Mouse (Mus musculus) small intestine, adult 2 months (tissue): ENCODE measurements around the gene H2-DMa. TPM values are rescaled to one million over a fixed set of nuclear protein-coding genes. Genes with fewer than 3 reads are reported as not detected.
A peak's percentile ranks its signal among the peaks of the same experiment; 100 is the strongest.

ENCODE experiments used
- H3K27ac ChIP-seq: fragments of 200-500 bp; 2 replicates; pipeline ENCODE4 v1.5.1; 2012; ENCODE audit warnings: low read depth, low read length, control low read depth, inconsistent platforms; ENCODE audit not compliant: insufficient read depth
- H3K27me3 ChIP-seq: fragments of 200-500 bp; 2 replicates; pipeline ENCODE4 v1.6.1; 2012; ENCODE audit warnings: mild to moderate bottlenecking, moderate library complexity, low read length, inconsistent platforms; ENCODE audit not compliant: control insufficient read depth, insufficient read depth
- H3K36me3 ChIP-seq: fragments of 200-500 bp; 2 replicates; pipeline ENCODE4 v1.6.1; 2012; ENCODE audit warnings: mild to moderate bottlenecking, low read length, control low read depth, inconsistent platforms; ENCODE audit not compliant: control insufficient read depth, insufficient read depth
- H3K4me1 ChIP-seq: fragments of 200-500 bp; 2 replicates; pipeline ENCODE4 v1.6.1; 2012; ENCODE audit warnings: low read length, inconsistent platforms, mixed read lengths; ENCODE audit not compliant: control insufficient read depth, insufficient read depth, insufficient read length
- H3K4me3 ChIP-seq: fragments of 200-500 bp; 2 replicates; pipeline ENCODE4 v1.5.1; 2012; ENCODE audit warnings: low read depth, mild to moderate bottlenecking, control low read depth, inconsistent platforms, low read length, moderate library complexity
- CTCF ChIP-seq: fragments of 200-500 bp; IDR thresholded peaks from 2 replicates; pipeline ENCODE4 v1.5.1; 2012; ENCODE audit warnings: low read depth, mild to moderate bottlenecking, control low read depth, inconsistent platforms, low read length, moderate library complexity, mixed read lengths; ENCODE audit not compliant: insufficient replicate concordance, insufficient read length; ENCODE audit errors: extremely low read depth
- POLR2A ChIP-seq: fragments of 200-500 bp; IDR thresholded peaks from 2 replicates; pipeline ENCODE4 v1.6.1; 2012; ENCODE audit warnings: low read depth, mild to moderate bottlenecking, control low read depth, inconsistent platforms, low read length, moderate library complexity
- WGBS: fragments of 180-500 bp; shearing (Covaris S2); methylation state at CpG from one replicate; pipeline ENCODE4 v1.1.7; 2018; 5-methylcytosine and 5-hydroxymethylcytosine counted together
- polyA plus RNA-seq: library from polyadenylated mRNA; depleted of rRNA; stranded (reverse); fragments of >200 nt; gene quantifications from 2 replicates; pipeline ENCODE4 v1.2.3, GENCODE M21; 2012; rRNA removed

H2-DMa gene
- polyA plus RNA-seq, 1 experiment, result 169 TPM

GRCm38 (mm10) chr17:34188010-34188409, 68.7 kb downstream of the H2-DMa start:
- peak overlapping the region; percentile 97 for H3K27ac ChIP-seq
- WGBS, result 2% methylated on average over 20 of the region's 20 CpGs
- TF ChIP-seq POLR2A (peak; percentile 46; the same call in 1 of the 2 replicates), CTCF (no peak)

More at GRCm38 (mm10) chr17:34188010-34188409, 68.7 kb downstream of the H2-DMa start:
- Histone ChIP-seq H3K36me3 (peaks cover 42% of the 10 kb centered on the region), H3K4me3 (peak overlapping the region; percentile 78), H3K27me3 (no peaks in the 10 kb centered on the region), H3K4me1 (peaks cover 37% of the 10 kb centered on the region)

Other genes with a start within 250 kb of the H2-DMa start
- gene Gm7029, start 245.7 kb upstream of the H2-DMa start, polyA plus RNA-seq, result not detected in 2 replicates
- 3.9 and 7.5 TPM in 2 replicates for gene Kifc1, start 228.9 kb upstream of the H2-DMa start, polyA plus RNA-seq
- gene Platr17, start 214.4 kb upstream of the H2-DMa start, polyA plus RNA-seq, result not detected in 2 replicates
- gene Daxx, start 210.1 kb upstream of the H2-DMa start, polyA plus RNA-seq, result 20.7 and 48.6 TPM in 2 replicates
- 151 and 367 TPM in 2 replicates for gene Tapbp, start 203.6 kb upstream of the H2-DMa start, polyA plus RNA-seq
- 64.1 and 134 TPM in 2 replicates for gene Zbtb22, start 203.6 kb upstream of the H2-DMa start, polyA plus RNA-seq
- 45.3 and 60.7 TPM in 2 replicates for gene Rgl2, start 190.0 kb upstream of the H2-DMa start, polyA plus RNA-seq
- 9.3 and 19.4 TPM in 2 replicates for gene Pfdn6, start 179.2 kb upstream of the H2-DMa start, polyA plus RNA-seq
- gene Wdr46, start 178.9 kb upstream of the H2-DMa start, polyA plus RNA-seq, result 10.0 and 12.4 TPM in 2 replicates
- gene B3galt4, start 168.1 kb upstream of the H2-DMa start, polyA plus RNA-seq, result 14.8 and 24.6 TPM in 2 replicates
- 28.4 and 52.3 TPM in 2 replicates for gene Vps52, start 163.7 kb upstream of the H2-DMa start, polyA plus RNA-seq
- 509 and 766 TPM in 2 replicates for gene Rps18, start 163.5 kb upstream of the H2-DMa start, polyA plus RNA-seq
- gene H2-K1, start 119.2 kb upstream of the H2-DMa start, polyA plus RNA-seq, result 2,533 and 6,705 TPM in 2 replicates
- 15.5 and 29.9 TPM in 2 replicates for gene Ring1, start 94.9 kb upstream of the H2-DMa start, polyA plus RNA-seq
- 52.4 and 75.8 TPM in 2 replicates for gene H2-Ke6, start 91.5 kb upstream of the H2-DMa start, polyA plus RNA-seq
- 81.5 and 119 TPM in 2 replicates for gene Slc39a7, start 87.9 kb upstream of the H2-DMa start, polyA plus RNA-seq
- 26.3 and 64.2 TPM in 2 replicates for gene Rxrb, start 87.7 kb upstream of the H2-DMa start, polyA plus RNA-seq
- gene Col11a2, start 80.1 kb upstream of the H2-DMa start, polyA plus RNA-seq, result 0.90 and 2.4 TPM in 2 replicates
- gene H2-Oa, start 27.2 kb upstream of the H2-DMa start, polyA plus RNA-seq, result 7.2 and 16.6 TPM in 2 replicates
- 41.2 and 73.1 TPM in 2 replicates for gene Brd2, start 3.1 kb downstream of the H2-DMa start, polyA plus RNA-seq
- gene H2-DMb2, start 23.8 kb downstream of the H2-DMa start, polyA plus RNA-seq, result 12.7 and 25.4 TPM in 2 replicates
- gene H2-DMb1, start 33.5 kb downstream of the H2-DMa start, polyA plus RNA-seq, result 39.0 and 281 TPM in 2 replicates
- gene Tap1, start 68.0 kb downstream of the H2-DMa start, polyA plus RNA-seq, result 35.1 and 100 TPM in 2 replicates
- gene Psmb9, start 68.2 kb downstream of the H2-DMa start, polyA plus RNA-seq, result 112 and 204 TPM in 2 replicates
- gene Psmb8, start 78.2 kb downstream of the H2-DMa start, polyA plus RNA-seq, result 135 and 293 TPM in 2 replicates
- 30.4 and 66.1 TPM in 2 replicates for gene Tap2, start 84.0 kb downstream of the H2-DMa start, polyA plus RNA-seq
- 5.3 and 13.7 TPM in 2 replicates for gene H2-Ob, start 119.4 kb downstream of the H2-DMa start, polyA plus RNA-seq
- 860 and 5,426 TPM in 2 replicates for gene H2-Ab1, start 138.1 kb downstream of the H2-DMa start, polyA plus RNA-seq
- 155 and 792 TPM in 2 replicates for gene H2-Aa, start 168.3 kb downstream of the H2-DMa start, polyA plus RNA-seq
- gene H2-Eb1, start 186.3 kb downstream of the H2-DMa start, polyA plus RNA-seq, result 91.6 and 398 TPM in 2 replicates
- gene H2-Eb2, start 206.1 kb downstream of the H2-DMa start, polyA plus RNA-seq, result 0.44 and 1.2 TPM in 2 replicates
- 43.4 and 105 TPM in 2 replicates for gene Btnl2, start 235.3 kb downstream of the H2-DMa start, polyA plus RNA-seq